Mouse (Mus musculus): ENCODE data around the gene Mettl7a1. TPM values are rescaled to one million over a fixed set of nuclear protein-coding genes. Genes with fewer than 3 reads are reported as not detected.
A peak's percentile ranks its signal among the peaks of the same experiment; 100 is the strongest.
"Not testable (repeated sequence)": the region's sequence is repeated elsewhere in the genome, so short reads cannot be mapped to it uniquely, and the experiment has no call there.

Gene Mettl7a1
- polyA plus RNA-seq, 1 experiment from 2014 or later = 3.4 TPM

- Histone ChIP-seq H3K4me3 (ENCODE audit: low read depth, low read length) (no peak overlapping the region), H3K4me2 (ENCODE audit: low read depth, low read length) (no peak overlapping the region), H3K9me3 (ENCODE audit: control insufficient read depth, low read length) (no peaks in the 10 kb centered on the region), H3K36me3 (ENCODE audit: control insufficient read depth, insufficient read depth, low read length) (0 out of 2 replicates have a peak, but pooled peaks cover 3% of the 10 kb centered on the region), H3K27ac (replicated peaks; ENCODE audit: low read depth, low read length) (no peak overlapping the region), H3K27me3 (replicated peaks; ENCODE audit: control insufficient read depth, insufficient read depth, low read length) (no peaks in the 10 kb centered on the region), H3K9ac (ENCODE audit: low read depth, low read length) (no peak overlapping the region), H3K4me1 (ENCODE audit: control insufficient read depth, insufficient read depth, low read length) (no peaks in the 10 kb centered on the region)
- ATAC-seq (ENCODE audit: low read depth) (no peak), DNase-seq (ENCODE audit: low spot score) (no peak)
- 95% methylated on average over 5 of the region's 5 CpGs for WGBS
These were observed 10.7 kb downstream of the Mettl7a1 start for GRCm38 (mm10) chr15:100314448-100315145.

- not testable (repeated sequence) for H3K9me3 ChIP-seq (ENCODE audit: control insufficient read depth, low read length); H3K4me3 ChIP-seq (ENCODE audit: low read depth, low read length); H3K9ac ChIP-seq (ENCODE audit: low read depth, low read length); ATAC-seq (ENCODE audit: low read depth); H3K27me3 ChIP-seq (replicated peaks; ENCODE audit: control insufficient read depth, insufficient read depth, low read length); H3K4me1 ChIP-seq (ENCODE audit: control insufficient read depth, insufficient read depth, low read length); H3K27ac ChIP-seq (replicated peaks; ENCODE audit: low read depth, low read length); H3K36me3 ChIP-seq (ENCODE audit: control insufficient read depth, insufficient read depth, low read length); H3K4me2 ChIP-seq (ENCODE audit: low read depth, low read length)
- 59% methylated on average over 4 of the region's 4 CpGs for WGBS
- peak; percentile 29 for DNase-seq (ENCODE audit: low spot score)
These were observed 14.2 kb downstream of the Mettl7a1 start for GRCm38 (mm10) chr15:100318014-100318671.

GRCm38 (mm10) chr15:100319884-100320283 lies 15.9 kb downstream of the Mettl7a1 start:
- H3K4me3 ChIP-seq (ENCODE audit: low read depth, low read length) = no peak overlapping the region
- 77% methylated on average over 1 of the region's 1 CpGs for WGBS
- H3K36me3 ChIP-seq (ENCODE audit: control insufficient read depth, insufficient read depth, low read length) = no peaks in the 10 kb centered on the region
- ATAC-seq (ENCODE audit: low read depth) (no peak), DNase-seq (ENCODE audit: low spot score) (no peak)
- H3K4me2 ChIP-seq (ENCODE audit: low read depth, low read length) = no peak overlapping the region
- no peak overlapping the region for H3K9ac ChIP-seq (ENCODE audit: low read depth, low read length)
- no peaks in the 10 kb centered on the region for H3K9me3 ChIP-seq (ENCODE audit: control insufficient read depth, low read length)
- H3K27ac ChIP-seq (replicated peaks; ENCODE audit: low read depth, low read length) = 0 out of 2 replicates have a peak overlapping the region, but pooled peaks have one; percentile 39
- no peaks in the 10 kb centered on the region for H3K27me3 ChIP-seq (replicated peaks; ENCODE audit: control insufficient read depth, insufficient read depth, low read length)
- H3K4me1 ChIP-seq (ENCODE audit: control insufficient read depth, insufficient read depth, low read length) = no peaks in the 10 kb centered on the region

GRCm38 (mm10) chr15:100320295-100320905 lies 16.5 kb downstream of the Mettl7a1 start:
- Histone ChIP-seq H3K9me3 (ENCODE audit: control insufficient read depth, low read length) (no peaks in the 10 kb centered on the region), H3K4me2 (ENCODE audit: low read depth, low read length) (no peak overlapping the region), H3K4me3 (ENCODE audit: low read depth, low read length) (no peak overlapping the region), H3K27me3 (replicated peaks; ENCODE audit: control insufficient read depth, insufficient read depth, low read length) (no peaks in the 10 kb centered on the region), H3K27ac (replicated peaks; ENCODE audit: low read depth, low read length) (0 out of 2 replicates have a peak overlapping the region, but pooled peaks have one; percentile 39), H3K36me3 (ENCODE audit: control insufficient read depth, insufficient read depth, low read length) (no peaks in the 10 kb centered on the region), H3K9ac (ENCODE audit: low read depth, low read length) (no peak overlapping the region), H3K4me1 (ENCODE audit: control insufficient read depth, insufficient read depth, low read length) (no peaks in the 10 kb centered on the region)
- no peak for ATAC-seq (ENCODE audit: low read depth)
- peak; percentile 35 for DNase-seq (ENCODE audit: low spot score)
- WGBS = 63% methylated on average over 9 of the region's 9 CpGs

- Histone ChIP-seq H3K9ac (ENCODE audit: low read depth, low read length) (no peak overlapping the region), H3K27ac (replicated peaks; ENCODE audit: low read depth, low read length) (no peak overlapping the region), H3K27me3 (replicated peaks; ENCODE audit: control insufficient read depth, insufficient read depth, low read length) (no peaks in the 10 kb centered on the region), H3K36me3 (ENCODE audit: control insufficient read depth, insufficient read depth, low read length) (no peaks in the 10 kb centered on the region), H3K4me3 (ENCODE audit: low read depth, low read length) (no peak overlapping the region), H3K4me2 (ENCODE audit: low read depth, low read length) (no peak overlapping the region), H3K9me3 (ENCODE audit: control insufficient read depth, low read length) (no peaks in the 10 kb centered on the region), H3K4me1 (ENCODE audit: control insufficient read depth, insufficient read depth, low read length) (no peaks in the 10 kb centered on the region)
- no peak for ATAC-seq (ENCODE audit: low read depth)
- peak; percentile 40 for DNase-seq (ENCODE audit: low spot score)
- WGBS = 57% methylated on average over 5 of the region's 5 CpGs
These were observed 17.2 kb downstream of the Mettl7a1 start for GRCm38 (mm10) chr15:100321134-100321533.

GRCm38 (mm10) chr15:100324021-100324591 lies 20.2 kb downstream of the Mettl7a1 start:
- 76% methylated on average over 12 of the region's 12 CpGs for WGBS
- H3K9me3 ChIP-seq (ENCODE audit: control insufficient read depth, low read length) = no peaks in the 10 kb centered on the region
- no peak for ATAC-seq (ENCODE audit: low read depth)
- H3K4me1 ChIP-seq (ENCODE audit: control insufficient read depth, insufficient read depth, low read length) = no peaks in the 10 kb centered on the region
- H3K4me3 ChIP-seq (ENCODE audit: low read depth, low read length) = no peak overlapping the region
- no peaks in the 10 kb centered on the region for H3K36me3 ChIP-seq (ENCODE audit: control insufficient read depth, insufficient read depth, low read length)
- DNase-seq (ENCODE audit: low spot score) = no peak
- no peak overlapping the region for H3K4me2 ChIP-seq (ENCODE audit: low read depth, low read length)
- no peaks in the 10 kb centered on the region for H3K27me3 ChIP-seq (replicated peaks; ENCODE audit: control insufficient read depth, insufficient read depth, low read length)
- H3K9ac ChIP-seq (ENCODE audit: low read depth, low read length) = no peak overlapping the region
- H3K27ac ChIP-seq (replicated peaks; ENCODE audit: low read depth, low read length) = no peak overlapping the region

GRCm38 (mm10) chr15:100325235-100325634 lies 21.3 kb downstream of the Mettl7a1 start:
- no peaks in the 10 kb centered on the region for H3K4me1 ChIP-seq (ENCODE audit: control insufficient read depth, insufficient read depth, low read length)
- H3K27ac ChIP-seq (replicated peaks; ENCODE audit: low read depth, low read length) = no peak overlapping the region
- H3K27me3 ChIP-seq (replicated peaks; ENCODE audit: control insufficient read depth, insufficient read depth, low read length) = no peaks in the 10 kb centered on the region
- DNase-seq (ENCODE audit: low spot score) (peak; percentile 55), ATAC-seq (ENCODE audit: low read depth) (no peak)
- H3K4me2 ChIP-seq (ENCODE audit: low read depth, low read length) = no peak overlapping the region
- no peak overlapping the region for H3K4me3 ChIP-seq (ENCODE audit: low read depth, low read length)
- no peaks in the 10 kb centered on the region for H3K36me3 ChIP-seq (ENCODE audit: control insufficient read depth, insufficient read depth, low read length)
- no peaks in the 10 kb centered on the region for H3K9me3 ChIP-seq (ENCODE audit: control insufficient read depth, low read length)
- 64% methylated on average over 3 of the region's 3 CpGs for WGBS
- no peak overlapping the region for H3K9ac ChIP-seq (ENCODE audit: low read depth, low read length)

- H3K4me2 ChIP-seq (ENCODE audit: low read depth, low read length); H3K9ac ChIP-seq (ENCODE audit: low read depth, low read length); H3K4me3 ChIP-seq (ENCODE audit: low read depth, low read length); H3K27ac ChIP-seq (replicated peaks; ENCODE audit: low read depth, low read length); H3K27me3 ChIP-seq (replicated peaks; ENCODE audit: control insufficient read depth, insufficient read depth, low read length); H3K4me1 ChIP-seq (ENCODE audit: control insufficient read depth, insufficient read depth, low read length); H3K9me3 ChIP-seq (ENCODE audit: control insufficient read depth, low read length); DNase-seq (ENCODE audit: low spot score); H3K36me3 ChIP-seq (ENCODE audit: control insufficient read depth, insufficient read depth, low read length); ATAC-seq (ENCODE audit: low read depth): not testable (repeated sequence)
- WGBS = 63% methylated on average over 3 of the region's 4 CpGs
These were observed 24.1 kb downstream of the Mettl7a1 start for GRCm38 (mm10) chr15:100328089-100328488.
